Mouse (Mus musculus): ENCODE data around the gene Bbox1. TPM values are rescaled to one million over a fixed set of nuclear protein-coding genes. Genes with fewer than 3 reads are reported as not detected.

Gene Bbox1
- polyA plus RNA-seq, 1 experiment from 2014 or later = 0.12 TPM

DNA sequence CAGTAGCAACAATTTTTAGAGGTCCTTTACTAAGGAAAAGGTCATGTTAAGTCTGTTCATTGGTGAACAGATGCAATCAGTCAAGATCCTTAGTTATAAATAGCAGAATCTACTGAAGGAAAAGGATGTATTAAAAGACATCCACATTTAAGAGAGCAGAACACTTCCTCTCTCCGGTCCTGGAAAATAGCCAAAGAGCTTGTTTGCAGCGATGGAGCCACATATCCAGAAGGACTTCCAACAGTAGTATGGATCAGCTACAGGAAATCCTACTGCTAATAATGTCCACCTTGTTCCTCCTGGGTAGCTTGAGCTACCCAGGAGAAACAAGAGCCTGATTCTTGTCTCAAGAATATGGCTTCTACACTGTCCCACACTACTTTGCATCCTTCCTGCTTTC is 91.6 kb downstream of the Bbox1 start:
- Histone ChIP-seq H3K9me3 (ENCODE audit: control insufficient read depth, low read length) (no peaks in the 10 kb centered on the region), H3K9ac (no peak overlapping the region), H3K27ac (no peak overlapping the region), H3K4me3 (replicated peaks; ENCODE audit: low read length) (no peak overlapping the region), H3K4me1 (replicated peaks; ENCODE audit: control insufficient read depth, insufficient read depth, low read length) (no peaks in the 10 kb centered on the region), H3K27me3 (ENCODE audit: control insufficient read depth, insufficient read depth, low read length) (no peaks in the 10 kb centered on the region), H3K36me3 (replicated peaks; ENCODE audit: control insufficient read depth, insufficient read depth) (no peaks in the 10 kb centered on the region), H3K4me2 (replicated peaks) (no peak overlapping the region)
- DNase-seq (ENCODE audit: low spot score) (no peak), ATAC-seq (ENCODE audit: low FRiP score) (no peak)
- WGBS = 95% methylated on average over 2 of the region's 2 CpGs

- WGBS = 75% methylated on average over 1 of the region's 1 CpGs
Measured at GRCm38 (mm10) chr2:110220492-110220891, 93.9 kb downstream of the Bbox1 start.

GRCm38 (mm10) chr2:110215685-110216058 is 98.7 kb downstream of the Bbox1 start:
- no peak for ATAC-seq (ENCODE audit: low FRiP score)
- H3K4me2 ChIP-seq (replicated peaks) = no peak overlapping the region

More at GRCm38 (mm10) chr2:110220492-110220891, 93.9 kb downstream of the Bbox1 start:
- Histone ChIP-seq H3K36me3 (replicated peaks; ENCODE audit: control insufficient read depth, insufficient read depth) (no peaks in the 10 kb centered on the region), H3K4me1 (replicated peaks; ENCODE audit: control insufficient read depth, insufficient read depth, low read length) (no peaks in the 10 kb centered on the region), H3K27ac (no peak overlapping the region), H3K4me2 (replicated peaks) (no peak overlapping the region), H3K9me3 (ENCODE audit: control insufficient read depth, low read length) (no peaks in the 10 kb centered on the region), H3K9ac (no peak overlapping the region), H3K4me3 (replicated peaks; ENCODE audit: low read length) (no peak overlapping the region), H3K27me3 (ENCODE audit: control insufficient read depth, insufficient read depth, low read length) (no peaks in the 10 kb centered on the region)
- DNase-seq (ENCODE audit: low spot score) = no peak
- no peak for ATAC-seq (ENCODE audit: low FRiP score)

DNA sequence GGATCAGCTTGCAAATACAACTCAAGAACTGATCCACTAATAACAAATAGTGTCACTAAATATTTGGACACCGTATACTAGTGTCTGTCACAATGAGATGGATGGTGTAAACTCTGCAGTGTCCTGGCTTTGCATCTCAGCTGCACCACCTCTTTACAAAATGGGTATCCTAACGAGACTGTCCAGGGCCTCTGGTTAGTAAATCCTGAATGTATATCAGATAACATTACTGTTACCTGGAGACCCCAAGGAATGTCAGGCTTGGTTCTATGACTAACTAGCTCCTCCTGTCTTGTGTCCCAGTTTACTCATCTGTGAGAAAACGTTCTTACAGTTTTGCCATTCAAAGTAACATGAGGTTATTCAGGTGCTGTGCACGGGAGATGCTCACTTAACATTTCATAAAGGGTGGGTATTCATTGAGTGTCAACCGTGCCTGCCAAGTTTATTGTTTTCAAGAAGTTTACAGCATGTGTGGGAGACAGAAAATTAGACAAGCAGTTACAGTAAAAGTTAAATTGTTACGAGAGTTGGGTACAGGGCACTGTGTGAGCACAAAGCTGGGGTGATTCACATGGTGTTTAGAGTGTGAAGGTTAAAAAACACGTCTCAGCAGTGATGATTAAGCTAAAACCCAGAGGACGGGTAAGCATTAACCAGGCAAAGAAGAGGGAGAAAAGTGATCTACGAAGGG is 99.2 kb downstream of the Bbox1 start:
- no peaks in the 10 kb centered on the region for H3K27me3 ChIP-seq (ENCODE audit: control insufficient read depth, insufficient read depth, low read length)
- no peaks in the 10 kb centered on the region for H3K9me3 ChIP-seq (ENCODE audit: control insufficient read depth, low read length)
- H3K4me2 ChIP-seq (replicated peaks) = no peak overlapping the region
- H3K36me3 ChIP-seq (replicated peaks; ENCODE audit: control insufficient read depth, insufficient read depth) = no peaks in the 10 kb centered on the region
- 66% methylated on average over 9 of the region's 9 CpGs for WGBS
- H3K27ac ChIP-seq = no peak overlapping the region
- no peak overlapping the region for H3K9ac ChIP-seq
- H3K4me1 ChIP-seq (replicated peaks; ENCODE audit: control insufficient read depth, insufficient read depth, low read length) = no peaks in the 10 kb centered on the region
- DNase-seq (ENCODE audit: low spot score) (no peak), ATAC-seq (ENCODE audit: low FRiP score) (no peak)
- no peak overlapping the region for H3K4me3 ChIP-seq (replicated peaks; ENCODE audit: low read length)

More at GRCm38 (mm10) chr2:110215685-110216058, 98.7 kb downstream of the Bbox1 start:
- no peak overlapping the region for H3K9ac ChIP-seq
- H3K27me3 ChIP-seq (ENCODE audit: control insufficient read depth, insufficient read depth, low read length) = no peaks in the 10 kb centered on the region
- H3K27ac ChIP-seq = no peak overlapping the region
- WGBS = 76% methylated on average over 3 of the region's 3 CpGs
- no peak for DNase-seq (ENCODE audit: low spot score)
- H3K4me1 ChIP-seq (replicated peaks; ENCODE audit: control insufficient read depth, insufficient read depth, low read length) = no peaks in the 10 kb centered on the region
- no peak overlapping the region for H3K4me3 ChIP-seq (replicated peaks; ENCODE audit: low read length)
- no peaks in the 10 kb centered on the region for H3K36me3 ChIP-seq (replicated peaks; ENCODE audit: control insufficient read depth, insufficient read depth)
- no peaks in the 10 kb centered on the region for H3K9me3 ChIP-seq (ENCODE audit: control insufficient read depth, low read length)

GRCm38 (mm10) chr2:110214278-110214677 is 100.1 kb downstream of the Bbox1 start:
- ATAC-seq (ENCODE audit: low FRiP score) = no peak
- no peaks in the 10 kb centered on the region for H3K9me3 ChIP-seq (ENCODE audit: control insufficient read depth, low read length)
- H3K4me2 ChIP-seq (replicated peaks) = no peak overlapping the region
- no peak for DNase-seq (ENCODE audit: low spot score)
- no peak overlapping the region for H3K4me3 ChIP-seq (replicated peaks; ENCODE audit: low read length)
- H3K36me3 ChIP-seq (replicated peaks; ENCODE audit: control insufficient read depth, insufficient read depth) = no peaks in the 10 kb centered on the region
- WGBS = 88% methylated on average over 4 of the region's 4 CpGs
- no peak overlapping the region for H3K27ac ChIP-seq
- H3K4me1 ChIP-seq (replicated peaks; ENCODE audit: control insufficient read depth, insufficient read depth, low read length) = no peaks in the 10 kb centered on the region
- no peak overlapping the region for H3K9ac ChIP-seq
- no peaks in the 10 kb centered on the region for H3K27me3 ChIP-seq (ENCODE audit: control insufficient read depth, insufficient read depth, low read length)

Other genes starting within 250 kb of the Bbox1 start
- 6.6 and 8.8 TPM in 2 replicates for gene Fibin, start 48.6 kb upstream of the Bbox1 start, polyA plus RNA-seq (2014; fragmentation: Nextera tagmentation; extraction: Ambion mirVana)